ENCODE assay signal across 19 mouse cellular contexts in the genomic region with DNA sequence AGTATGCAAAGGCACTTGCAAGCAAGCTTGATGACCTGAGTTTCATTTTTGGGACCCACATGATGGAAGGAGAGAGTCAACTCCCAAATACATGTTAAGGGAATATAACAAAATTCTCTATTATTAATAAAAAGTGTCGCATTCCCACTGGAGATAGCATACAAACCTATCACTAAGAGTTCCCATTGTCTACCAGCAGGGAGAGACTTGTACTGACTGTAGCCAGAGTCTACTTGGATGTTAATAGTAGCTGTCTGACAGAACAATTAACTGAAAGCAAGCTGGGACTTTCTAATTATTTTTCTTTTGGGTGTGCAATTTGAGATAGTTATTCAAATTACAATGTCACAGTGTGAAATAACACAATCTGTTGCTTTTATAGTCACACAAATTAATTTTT. TPM values are rescaled to one million over a fixed set of nuclear protein-coding genes. Genes with fewer than 3 reads are reported as not detected.
"Had no signal": no experiment of that assay in that cellular context is flagged by ENCODE, and none has a peak within 500 bp of the region (broad histone marks: within the 10 kb centered on the region; RNA-seq: fewer than 3 reads in every experiment).

No protein-coding gene starts in this region.

- DNase-seq: lung, adult 18-20 months; lung, embryonic 14.5 days; lung, postnatal 10 days; lung, postnatal 4 days; retina, postnatal 1 day; right cerebral cortex, adult 18-20 months; right cerebral cortex, postnatal 25 days; right cerebral cortex, postnatal 4 days; spleen, adult 18-20 months; thymus, adult 18-20 months; thymus, postnatal 14 days; thymus, postnatal 36 days had no signal

- H3K27ac ChIP-seq: midbrain, embryonic 10.5 days; midbrain, embryonic 13.5 days; midbrain, embryonic 15.5 days; neural tube, embryonic 13.5 days; neural tube, embryonic 15.5 days had no signal

- H3K4me1 ChIP-seq: midbrain, embryonic 13.5 days; midbrain, embryonic 15.5 days; neural tube, embryonic 13.5 days; neural tube, embryonic 15.5 days had no signal

- H3K27me3 ChIP-seq: midbrain, embryonic 13.5 days; midbrain, embryonic 15.5 days; neural tube, embryonic 13.5 days; neural tube, embryonic 15.5 days had no signal

- H3K36me3 ChIP-seq: midbrain, embryonic 10.5 days; midbrain, embryonic 13.5 days; midbrain, embryonic 15.5 days; neural tube, embryonic 13.5 days; neural tube, embryonic 15.5 days had no signal

- H3K9me3 ChIP-seq: midbrain, embryonic 10.5 days; midbrain, embryonic 13.5 days; midbrain, embryonic 15.5 days; neural tube, embryonic 13.5 days; neural tube, embryonic 15.5 days had no signal

- H3K4me2 ChIP-seq: lung, embryonic 14.5 days; midbrain, embryonic 13.5 days; midbrain, embryonic 15.5 days; neural tube, embryonic 13.5 days; neural tube, embryonic 15.5 days had no signal

- H3K9ac ChIP-seq: lung, embryonic 14.5 days; midbrain, embryonic 13.5 days; midbrain, embryonic 15.5 days; neural tube, embryonic 13.5 days; neural tube, embryonic 15.5 days had no signal

- ATAC-seq: midbrain, embryonic 13.5 days; midbrain, embryonic 15.5 days had no signal

- H3K4me3 ChIP-seq: midbrain, embryonic 10.5 days; midbrain, embryonic 13.5 days; midbrain, embryonic 15.5 days; myocyte; neural tube, embryonic 13.5 days; neural tube, embryonic 15.5 days had no signal

RNA-seq across cellular contexts. Expression of gene Thsd7b, which starts 31.1 kb away (rescaled TPM):
- total RNA-seq: megakaryocyte-erythroid progenitor cell, adult 5-6 weeks had no signal
